Mouse (Mus musculus): ENCODE measurements around the gene Gm20388. TPM values are rescaled to one million over a fixed set of nuclear protein-coding genes. Genes with fewer than 3 reads are reported as not detected.
A peak's percentile ranks its signal among the peaks of the same experiment; 100 is the strongest.

Gm20388 gene
- total RNA-seq, 2 experiments from 2014 or later, result 5.8 TPM; not detected in 1

- DNase-seq, result no peak
Observed at GRCm38 (mm10) chr8:120174606-120175005, 264.0 kb downstream of the Gm20388 start.

DNA sequence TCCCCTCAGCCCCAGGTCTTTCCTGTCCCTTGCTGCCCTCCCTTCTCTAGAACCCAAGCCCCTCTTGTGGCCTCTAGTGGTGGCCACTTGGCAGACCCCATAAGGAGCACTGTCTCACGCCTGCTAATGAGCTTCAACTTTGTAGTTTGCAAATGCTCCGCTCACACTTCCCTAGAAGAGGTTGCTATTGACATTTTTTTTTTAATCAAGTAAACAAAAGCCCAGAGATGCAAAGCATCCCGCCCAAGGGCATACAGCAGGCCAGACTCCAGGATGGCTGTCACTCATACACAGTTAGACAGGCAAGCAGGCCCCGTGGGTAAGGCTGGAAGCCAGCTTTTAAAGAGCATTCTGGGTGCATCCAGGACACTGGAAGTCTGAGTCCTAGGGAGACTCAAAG is 266.0 kb downstream of the Gm20388 start:
- no peak for DNase-seq

DNA sequence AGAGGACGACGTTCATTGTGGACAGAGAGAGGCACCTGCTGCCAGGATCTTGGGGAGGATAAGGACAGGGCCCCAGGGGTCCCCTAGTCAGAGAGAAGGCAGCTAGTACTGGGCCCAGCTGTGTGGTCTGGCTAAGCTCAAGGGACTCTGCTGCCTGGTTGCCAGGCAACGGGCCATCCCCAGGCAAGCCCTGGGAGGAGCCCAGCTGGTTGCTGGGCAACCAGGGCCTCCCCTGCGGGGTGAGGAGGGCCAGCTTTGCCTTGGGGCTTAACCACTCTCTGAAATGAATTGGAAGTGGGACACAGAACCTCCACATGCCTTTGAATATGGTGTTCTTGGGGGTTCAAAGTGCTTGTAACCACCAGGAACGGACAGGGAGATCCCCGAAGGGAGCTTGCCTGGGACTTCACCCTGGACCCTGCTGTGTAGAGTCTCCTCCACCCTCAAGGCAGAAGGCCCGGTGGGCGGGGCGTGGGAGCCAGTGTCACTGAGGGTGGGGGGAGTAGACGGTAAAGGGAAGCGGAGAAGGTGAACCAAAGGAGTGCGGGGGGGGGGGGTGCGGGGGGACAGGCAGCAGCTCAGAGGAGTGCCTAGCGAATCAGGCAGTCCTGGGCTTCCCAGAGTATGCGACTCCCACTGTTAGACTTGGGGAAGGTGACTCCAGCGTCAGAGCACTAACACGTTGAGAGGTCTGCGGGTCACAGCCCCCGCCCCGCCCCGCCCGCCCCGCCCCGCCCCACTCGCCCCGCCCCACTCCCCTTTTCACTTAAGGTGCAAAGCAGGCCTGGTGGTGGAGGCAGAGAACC is 266.9 kb downstream of the Gm20388 start, which contains the start of gene Fam92b:
Fam92b (minus strand) TSS at position 149 of the 806 bp plus-strand sequence.
- peak; percentile 76 for DNase-seq

- DNase-seq, result no peak
Observed at GRCm38 (mm10) chr8:120178124-120178514, 267.5 kb downstream of the Gm20388 start.

DNA sequence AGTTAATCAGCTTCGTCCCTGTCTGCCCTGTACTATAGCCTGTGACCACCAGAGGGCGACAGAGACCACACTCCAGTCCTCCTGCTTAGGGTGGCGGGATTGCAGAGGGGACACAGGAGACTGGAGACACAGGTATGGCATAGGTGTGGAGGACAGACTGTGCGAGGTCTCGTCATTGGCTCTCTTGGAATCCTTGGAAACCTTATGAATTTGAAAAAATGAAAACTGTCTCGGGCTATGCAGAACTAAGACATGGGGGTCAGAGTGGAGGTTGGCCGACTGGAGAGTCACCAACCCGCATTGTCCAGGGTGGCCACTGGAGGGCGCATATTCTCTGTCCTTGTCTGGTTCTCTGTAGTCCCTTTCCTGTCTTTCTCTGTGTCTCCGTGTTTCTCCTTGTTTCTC is 268.4 kb downstream of the Gm20388 start:
- DNase-seq, result peak; percentile 96

GRCm38 (mm10) chr8:120180445-120180970 is 269.9 kb downstream of the Gm20388 start:
- DNase-seq, result no peak

GRCm38 (mm10) chr8:120181274-120181673 is 270.6 kb downstream of the Gm20388 start:
- DNase-seq, result no peak

DNA sequence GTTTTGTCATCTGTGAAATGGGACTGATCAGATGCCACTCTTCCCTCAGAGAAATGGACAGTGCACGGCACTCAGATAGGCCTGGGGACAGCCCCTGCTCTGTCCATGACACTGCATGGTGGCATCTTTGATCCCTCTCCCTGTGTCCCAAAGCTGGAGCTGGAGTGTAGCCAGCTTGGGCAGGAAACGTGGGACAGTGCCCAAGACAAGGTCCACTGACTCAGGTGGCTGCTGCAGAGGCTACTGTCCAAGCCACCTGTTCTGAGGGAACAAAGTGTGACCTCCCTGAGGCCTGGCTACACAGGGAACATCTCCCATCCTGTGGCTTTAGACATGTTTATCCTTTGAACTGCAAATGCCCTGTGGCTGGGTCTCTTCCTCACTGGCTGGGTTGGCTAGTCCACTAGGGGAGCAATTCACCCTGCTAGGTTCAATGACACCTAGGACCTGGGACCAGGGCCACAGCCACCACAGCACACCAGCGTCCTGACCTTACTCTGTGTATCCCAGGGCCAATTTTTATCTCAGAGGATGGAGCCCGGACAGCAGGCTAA is 271.3 kb downstream of the Gm20388 start:
- no peak for DNase-seq

DNA sequence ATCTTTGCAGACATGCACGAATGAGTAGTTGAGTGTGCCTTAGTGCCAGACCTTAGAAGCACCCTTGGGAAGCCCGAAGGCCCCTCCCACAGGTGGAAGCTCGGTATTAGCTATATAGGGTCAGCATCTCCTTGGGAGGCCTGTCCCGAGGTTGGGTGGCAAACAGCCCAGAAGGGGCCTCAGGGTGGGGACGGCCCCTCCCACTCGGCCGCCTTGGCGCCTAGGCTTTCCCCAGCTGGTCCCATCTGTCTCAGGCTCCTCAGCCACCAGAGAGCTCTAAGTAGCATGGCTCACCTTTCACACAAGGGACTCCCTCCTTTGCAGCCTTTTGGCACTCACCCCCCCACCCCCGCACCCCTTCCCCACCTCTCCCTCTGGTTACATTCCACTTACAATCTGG is 273.7 kb downstream of the Gm20388 start:
- DNase-seq, result peak; percentile 75

GRCm38 (mm10) chr8:120184850-120185792 is 274.5 kb downstream of the Gm20388 start:
- DNase-seq, result peak; percentile 71

GRCm38 (mm10) chr8:120186454-120186853 is 275.8 kb downstream of the Gm20388 start:
- DNase-seq, result peak; percentile 59

DNA sequence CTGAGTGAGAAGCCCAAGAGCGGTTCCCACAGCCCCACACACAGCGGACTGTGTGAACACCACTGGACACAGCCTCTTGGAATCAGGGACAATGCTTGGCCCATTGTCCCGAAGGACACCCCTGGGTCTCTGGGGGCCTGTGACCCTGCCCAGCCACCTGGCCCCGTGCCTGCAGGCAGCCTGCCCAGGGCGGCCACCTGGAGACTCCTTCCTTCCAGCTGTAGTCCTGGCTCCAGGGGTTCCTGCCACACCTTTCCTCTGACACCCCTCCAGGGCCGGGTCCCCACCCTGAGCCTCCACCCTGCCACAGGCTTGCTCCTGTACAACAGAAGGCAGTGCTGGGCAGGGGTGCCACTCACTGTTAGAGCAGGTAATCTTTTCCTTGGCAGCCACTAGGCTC is 277.9 kb downstream of the Gm20388 start:
- peak; percentile 78 for DNase-seq

DNA sequence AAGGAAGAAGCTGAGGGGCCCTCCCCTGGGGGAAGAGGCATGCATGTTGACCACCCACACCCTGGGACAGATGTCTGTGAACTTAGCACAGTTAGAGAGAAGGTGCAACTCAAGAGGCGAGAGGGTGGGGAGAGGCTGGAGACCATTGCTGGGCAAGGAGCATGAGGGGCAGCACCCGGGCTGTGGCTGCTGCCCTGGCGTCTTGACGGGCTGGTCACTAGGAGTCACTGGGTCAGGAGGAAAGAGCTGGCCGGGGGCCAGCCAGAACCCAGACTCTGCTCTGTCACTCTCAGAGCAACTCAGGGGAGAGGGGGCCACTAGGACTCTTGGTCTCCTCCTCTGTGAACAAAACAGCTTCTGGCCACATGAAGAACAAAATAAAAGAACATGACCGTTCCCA is 278.8 kb downstream of the Gm20388 start:
- DNase-seq, result no peak

- DNase-seq, result no peak
Observed at GRCm38 (mm10) chr8:120190107-120190809, 279.6 kb downstream of the Gm20388 start.

DNA sequence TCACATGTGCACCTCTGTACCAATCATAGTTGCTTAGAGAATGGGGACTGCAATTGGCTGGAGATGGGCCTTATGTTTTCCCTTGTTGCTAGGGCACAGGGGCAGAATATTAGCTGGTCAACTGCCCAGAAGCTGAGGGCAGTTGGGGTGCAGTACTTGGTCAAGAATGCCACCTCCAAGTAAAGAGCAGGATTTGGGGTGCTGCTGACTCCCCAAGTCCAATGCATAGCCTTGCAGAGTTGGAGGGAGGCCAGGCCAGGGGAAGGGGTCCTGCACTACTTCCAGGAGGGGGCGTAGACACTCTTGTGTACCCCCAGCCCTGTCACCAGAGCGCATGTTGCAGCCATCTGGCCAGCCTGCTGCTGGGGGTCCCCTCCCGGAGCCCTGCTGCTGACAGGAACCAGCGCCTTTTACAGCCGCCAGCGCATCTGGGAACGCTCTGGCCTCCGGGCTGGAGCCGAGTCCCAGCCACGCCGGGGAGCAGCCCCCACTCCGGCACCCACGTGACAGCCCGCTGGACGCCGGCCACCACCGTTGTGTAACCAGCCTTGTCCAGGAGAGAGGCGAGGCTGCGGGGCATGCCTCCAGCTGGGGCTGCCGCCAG is 280.3 kb downstream of the Gm20388 start:
- peak; percentile 98 for DNase-seq

DNA sequence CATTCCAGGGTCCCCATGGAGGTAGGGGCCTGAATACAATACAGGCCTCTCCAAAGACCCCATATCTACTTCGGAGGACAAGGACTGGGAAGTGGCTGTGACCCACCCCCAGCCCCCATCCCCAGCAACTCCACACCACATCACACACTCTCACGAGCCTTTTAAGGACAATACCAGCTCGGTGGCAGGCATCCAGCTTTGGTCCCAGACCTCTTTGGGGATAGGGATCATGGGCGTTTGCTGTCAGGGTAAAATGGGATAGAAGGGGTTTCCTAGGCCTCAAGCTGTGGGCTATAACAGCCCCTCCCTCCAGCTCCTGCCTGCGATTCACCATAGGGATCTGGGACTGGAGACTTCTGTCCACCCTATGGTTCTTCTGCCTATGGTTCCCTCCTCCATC is 281.0 kb downstream of the Gm20388 start:
- peak; percentile 49 for DNase-seq

GRCm38 (mm10) chr8:120192118-120192517 is 281.5 kb downstream of the Gm20388 start:
- DNase-seq, result no peak

DNA sequence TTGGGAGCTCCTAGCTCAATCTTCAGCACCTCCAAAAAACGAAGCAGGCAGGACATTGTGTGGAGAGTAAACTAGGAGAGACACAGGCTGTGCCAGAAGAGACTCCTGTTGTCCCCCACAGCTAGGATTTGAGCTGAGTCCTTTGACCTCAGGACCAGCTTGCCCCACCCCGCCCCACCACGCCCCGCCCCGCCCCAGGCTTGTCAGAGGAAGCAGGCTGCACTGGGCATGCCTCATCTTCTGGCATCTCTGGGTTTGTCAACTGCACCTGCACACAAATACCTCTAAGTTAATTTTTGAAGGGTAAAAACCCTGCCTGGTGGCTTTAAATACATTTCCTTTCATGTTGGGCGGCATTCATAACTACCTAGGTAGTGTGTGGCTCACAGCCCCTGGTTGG is 290.7 kb downstream of the Gm20388 start:
- DNase-seq, result no peak

- DNase-seq, result peak; percentile 67
Observed at GRCm38 (mm10) chr8:120202546-120202945, 291.9 kb downstream of the Gm20388 start.

- peak; percentile 69 for DNase-seq
Observed at GRCm38 (mm10) chr8:120204736-120205360, 294.2 kb downstream of the Gm20388 start.

- no peak for DNase-seq
Observed at GRCm38 (mm10) chr8:120205916-120206315, 295.3 kb downstream of the Gm20388 start.

All from heart, postnatal 4 days (tissue).